Mouse (Mus musculus): ENCODE measurements around the gene Zfpl1. TPM values are rescaled to one million over a fixed set of nuclear protein-coding genes. Genes with fewer than 3 reads are reported as not detected.

Gene Zfpl1
- total RNA-seq, 2 experiments from 2014 or later, result 41.8 to 45.8 TPM

DNA sequence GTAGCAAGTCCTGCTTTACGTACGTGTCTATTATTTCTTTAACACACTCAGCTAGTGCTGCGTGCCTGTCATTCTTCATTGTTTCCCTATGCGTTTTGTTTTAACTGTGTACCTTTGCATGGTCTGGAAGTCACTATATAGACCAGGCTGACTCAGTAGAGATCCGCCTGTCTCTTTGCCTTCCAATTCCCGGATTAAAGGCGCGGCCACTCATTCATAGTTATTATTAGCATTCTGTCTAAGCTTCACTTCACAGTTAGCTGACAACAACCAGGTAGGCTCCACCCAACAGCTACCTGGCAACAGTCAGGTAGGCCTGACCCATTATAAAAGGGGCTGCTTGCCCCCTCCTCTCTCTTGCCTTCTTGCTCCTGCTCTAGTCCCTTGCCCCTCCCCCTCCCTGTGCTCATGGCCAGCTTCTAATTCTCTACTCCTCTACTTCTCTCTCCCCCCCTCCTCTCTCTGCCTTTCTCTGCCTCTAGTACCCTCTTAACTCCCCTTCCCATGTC lies 34.0 kb upstream of the Zfpl1 start:
- Histone ChIP-seq H3K4me3 (peak overlapping the region; percentile 78), H3K27ac (peak overlapping the region; percentile 93)
- intact Hi-C loops (cut with DNase I), result loop anchor here (1.0 to 5.0 kb wide), 2 partner anchors 9 to 36 kb away; partner anchors contain the start of genes Cdca5, Gm28374, Tmem262 and Zfpl1
- DNase-seq (ENCODE audit: extremely low spot score in 1 of 2, low spot score in 2 of 2), result no peak
- TF ChIP-seq CTCF (IDR thresholded peaks at IDR 0.05), result no peak

DNA sequence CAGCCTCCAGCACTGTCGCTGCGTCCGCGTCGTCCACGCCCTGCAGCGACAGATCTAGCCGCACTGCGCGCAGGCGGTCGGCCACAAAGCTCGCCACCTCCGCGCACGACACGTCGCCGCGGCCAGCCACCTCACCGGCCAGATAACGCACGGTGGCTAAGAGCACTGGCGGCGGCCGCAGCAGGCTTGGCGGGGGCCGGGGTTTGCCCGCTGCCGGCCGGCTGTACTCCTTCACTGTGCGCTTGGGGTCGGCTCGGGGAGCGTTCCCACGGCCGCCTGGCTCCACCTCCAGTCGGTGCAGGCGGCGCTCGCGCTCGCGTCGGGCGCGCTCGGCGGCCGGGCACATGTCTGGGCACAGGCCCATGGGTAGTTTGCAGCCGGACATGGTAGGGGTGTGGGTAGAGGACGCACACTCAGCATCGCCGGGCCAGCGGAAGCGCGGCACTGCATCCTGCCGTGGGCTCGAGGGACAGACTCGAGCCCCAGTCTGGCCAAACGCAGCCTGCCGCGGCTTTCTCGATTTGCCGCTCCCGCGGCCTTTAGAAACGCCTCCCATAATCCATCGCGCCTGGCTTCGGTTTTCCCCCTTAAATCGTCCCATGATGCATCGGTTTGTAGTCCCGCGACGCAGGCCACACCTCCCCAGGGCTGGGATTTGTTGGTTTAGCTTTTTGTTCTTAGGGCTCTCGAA lies 33.4 kb upstream of the Zfpl1 start, which contains the start of gene Sac3d1:
Gene Sac3d1, minus strand, starts transcription at position 665 of the 691 bp plus-strand sequence.
- TF ChIP-seq CTCF (IDR thresholded peaks at IDR 0.05), result no peak; the same call in none of the 2 replicates
- intact Hi-C loops (cut with DNase I), result loop anchor here (1.0 to 5.0 kb wide), 2 partner anchors 9 to 36 kb away; partner anchors contain the start of genes Cdca5, Gm28374, Tmem262 and Zfpl1
- peak; percentile 85 to 87 for DNase-seq (ENCODE audit: extremely low spot score in 1 of 2, low spot score in 2 of 2)

GRCm38 (mm10) chr19:6117346-6117985 lies 32.7 kb upstream of the Zfpl1 start:
- DNase-seq (ENCODE audit: extremely low spot score in 1 of 2, low spot score in 2 of 2), result no peak

More for the DNA sequence above, 33.4 kb upstream of the Zfpl1 start, which contains the start of gene Sac3d1:
- Histone ChIP-seq H3K4me3 (peak within 1 kb of the TSS; percentile 78), H3K27ac (peak within 1 kb of the TSS; percentile 93)

GRCm38 (mm10) chr19:6116113-6116850 lies 31.5 kb upstream of the Zfpl1 start:
- no peak for TF ChIP-seq CTCF (IDR thresholded peaks at IDR 0.05)
- intact Hi-C loops (cut with DNase I), result loop anchor here (5.0 kb wide), 1 partner anchor 34 kb away; the partner anchor contains the start of genes Cdca5, Gm28374, Tmem262 and Zfpl1
- Histone ChIP-seq H3K27ac (peak overlapping the region; percentile 7; the same call in 1 of the 2 replicates), H3K4me3 (no peak overlapping the region)
- DNase-seq (ENCODE audit: extremely low spot score in 1 of 2, low spot score in 2 of 2), result peak in 1 of 2 experiments; percentile 29

More at GRCm38 (mm10) chr19:6117346-6117985, 32.7 kb upstream of the Zfpl1 start:
- H3K4me3 ChIP-seq, result peak overlapping the region; percentile 78
- no peak for TF ChIP-seq CTCF (IDR thresholded peaks at IDR 0.05)
- H3K27ac ChIP-seq, result peak overlapping the region; percentile 93
- intact Hi-C loops (cut with DNase I), result loop anchor here (5.0 kb wide), 1 partner anchor 35 kb away; the partner anchor contains the start of genes Cdca5, Gm28374, Tmem262 and Zfpl1

- DNase-seq (ENCODE audit: extremely low spot score in 1 of 2, low spot score in 2 of 2), result no peak
- no peak for TF ChIP-seq CTCF (IDR thresholded peaks at IDR 0.05)
- Histone ChIP-seq H3K4me3 (no peak overlapping the region), H3K27ac (no peak overlapping the region)
- intact Hi-C loops (cut with DNase I), result no loop called here
Measured at GRCm38 (mm10) chr19:6113116-6113515, 28.4 kb upstream of the Zfpl1 start.

- no peak within 1 kb of the TSS for H3K27ac ChIP-seq
- intact Hi-C loops (cut with DNase I), result loop anchor here (5.0 kb wide), 1 partner anchor 212 kb away; no protein-coding TSS in a partner anchor
Measured at GRCm38 (mm10) chr19:6105586-6105985, 20.8 kb upstream of the Zfpl1 start, which contains the start of gene Naaladl1. TSS of gene Naaladl1 (plus strand) at chr19:6105782.

DNA sequence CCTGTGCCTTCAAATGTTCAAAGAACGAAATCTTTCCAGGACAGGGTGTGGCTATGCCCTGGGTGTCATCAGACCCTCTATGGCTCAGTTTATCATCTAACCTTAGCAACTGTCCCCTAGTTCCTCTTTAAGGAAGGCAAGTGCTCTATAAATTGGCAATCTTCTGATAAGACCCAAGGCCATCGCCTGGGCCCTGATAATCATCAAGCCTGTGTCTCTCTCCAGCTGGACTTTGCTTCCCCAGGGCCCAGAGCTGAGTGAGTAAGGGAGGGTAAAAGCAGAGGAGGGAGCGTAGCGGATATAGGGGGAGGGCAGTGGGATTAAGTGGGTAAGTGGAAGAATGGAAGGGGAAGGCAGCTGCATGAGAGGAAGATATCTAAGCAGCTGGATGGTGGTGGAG lies 19.7 kb upstream of the Zfpl1 start:
- no peak for DNase-seq (ENCODE audit: extremely low spot score in 1 of 2, low spot score in 2 of 2)
- no peak overlapping the region for H3K27ac ChIP-seq
- no peak overlapping the region for H3K4me3 ChIP-seq
- no peak for TF ChIP-seq CTCF (IDR thresholded peaks at IDR 0.05)
- intact Hi-C loops (cut with DNase I), result no loop called here

More at GRCm38 (mm10) chr19:6105586-6105985, 20.8 kb upstream of the Zfpl1 start, which contains the start of gene Naaladl1:
- DNase-seq (ENCODE audit: extremely low spot score in 1 of 2, low spot score in 2 of 2), result no peak
- H3K4me3 ChIP-seq, result no peak within 1 kb of the TSS
- no peak for TF ChIP-seq CTCF (IDR thresholded peaks at IDR 0.05)

DNA sequence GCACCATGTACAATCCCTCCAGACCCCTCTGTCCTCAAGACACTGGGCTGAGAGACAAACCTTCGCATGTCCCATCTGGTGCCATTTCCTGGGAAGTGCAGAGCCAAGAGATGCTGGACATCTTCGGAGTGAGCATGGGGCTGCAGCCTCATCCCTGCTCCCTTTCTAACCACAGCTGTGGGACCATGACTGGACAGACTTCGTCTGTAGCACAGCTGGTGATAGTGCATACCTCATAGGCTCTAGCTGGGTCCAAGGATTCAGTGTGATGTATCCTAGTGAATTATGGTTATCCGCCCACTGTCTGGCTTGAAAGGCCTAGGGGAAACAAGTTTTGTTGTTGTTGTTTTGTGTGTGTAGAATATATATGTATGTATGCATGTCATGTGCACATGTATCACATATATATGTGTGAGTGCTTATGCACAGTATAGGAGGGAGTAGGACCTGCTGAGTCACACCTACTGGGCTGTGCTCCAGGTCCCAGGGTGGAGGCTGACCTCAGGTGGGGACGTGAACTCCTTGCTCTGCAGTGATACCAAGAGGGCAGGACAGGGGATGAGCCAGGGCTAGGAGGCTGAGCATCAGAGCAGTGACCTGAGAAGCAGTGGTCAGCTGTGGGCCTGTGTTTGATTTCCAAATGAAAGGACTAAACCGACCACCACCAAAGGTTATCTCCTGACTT lies 17.6 kb upstream of the Zfpl1 start:
- intact Hi-C loops (cut with DNase I), result no loop called here
- no peak for DNase-seq (ENCODE audit: extremely low spot score in 1 of 2, low spot score in 2 of 2)
- Histone ChIP-seq H3K27ac (no peak overlapping the region), H3K4me3 (no peak overlapping the region)
- no peak for TF ChIP-seq CTCF (IDR thresholded peaks at IDR 0.05)

DNA sequence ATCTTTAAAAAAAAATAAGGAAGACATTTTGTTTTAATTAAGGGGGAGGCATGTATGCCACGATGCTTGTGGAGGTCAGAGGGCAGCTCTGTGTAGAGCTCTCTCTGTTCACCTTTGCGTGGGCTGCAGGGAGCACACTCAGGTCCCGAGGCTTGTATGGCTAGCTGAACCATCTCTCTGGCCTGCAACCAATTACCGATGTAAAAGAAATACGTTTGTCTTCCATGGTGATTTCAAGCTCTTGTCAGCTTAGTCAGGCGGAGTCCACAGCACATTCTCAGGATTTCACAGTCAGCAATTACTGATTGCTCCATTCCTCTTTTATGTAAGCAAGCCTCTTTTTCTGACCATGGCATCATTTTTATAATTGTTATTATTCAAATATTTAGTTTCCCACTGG lies 16.4 kb upstream of the Zfpl1 start:
- H3K4me3 ChIP-seq, result no peak overlapping the region
- intact Hi-C loops (cut with DNase I), result no loop called here
- H3K27ac ChIP-seq, result no peak overlapping the region
- no peak for TF ChIP-seq CTCF (IDR thresholded peaks at IDR 0.05)
- no peak for DNase-seq (ENCODE audit: extremely low spot score in 1 of 2, low spot score in 2 of 2)

DNA sequence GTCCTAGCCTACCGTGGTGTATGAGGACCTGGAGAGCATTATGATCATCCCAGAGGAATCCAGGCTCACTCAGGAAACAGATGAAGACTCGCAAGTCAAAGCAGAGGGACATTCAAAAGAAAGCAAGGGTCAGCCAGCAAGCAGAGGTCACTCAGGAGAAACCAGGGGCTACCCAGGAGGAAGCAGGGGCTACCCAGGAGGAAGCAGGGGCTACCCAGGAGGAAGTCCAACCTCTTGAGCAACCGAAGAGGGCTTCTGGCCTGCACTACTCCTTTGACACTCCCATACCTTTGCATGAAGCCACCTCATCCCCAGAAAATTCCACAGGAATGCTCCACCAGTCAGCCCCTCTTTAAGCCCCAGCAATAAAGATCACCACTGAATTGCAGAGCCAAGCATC lies 13.1 kb upstream of the Zfpl1 start:
- Histone ChIP-seq H3K27ac (no peak overlapping the region), H3K4me3 (no peak overlapping the region)
- no peak for TF ChIP-seq CTCF (IDR thresholded peaks at IDR 0.05)
- no peak for DNase-seq (ENCODE audit: extremely low spot score in 1 of 2, low spot score in 2 of 2)
- intact Hi-C loops (cut with DNase I), result no loop called here

DNA sequence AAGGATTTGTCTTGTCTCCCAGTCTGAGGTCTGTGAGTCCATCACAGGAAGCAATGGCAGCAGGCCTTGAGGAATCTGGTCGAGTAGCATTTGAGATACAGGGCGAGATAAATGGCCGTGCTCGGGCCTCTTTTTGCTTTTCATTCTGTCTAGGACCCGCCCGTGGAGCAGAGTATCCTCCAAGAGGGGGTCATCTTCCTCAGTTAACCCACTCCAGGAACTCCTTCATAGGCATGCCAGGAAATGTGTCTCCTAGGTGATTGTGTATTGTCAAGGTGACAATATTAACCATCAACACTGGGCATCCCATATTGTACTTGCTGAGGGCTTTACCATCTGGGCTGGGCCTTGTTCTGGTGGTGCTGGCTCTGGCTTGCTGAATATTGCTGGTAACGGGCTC lies 9.4 kb upstream of the Zfpl1 start, which contains the start of gene AC131692.1:
Gene AC131692.1, plus strand, starts transcription at position 301 of the 400 bp plus-strand sequence.
- Histone ChIP-seq H3K4me3 (no peak within 1 kb of the TSS), H3K27ac (no peak within 1 kb of the TSS)
- no peak for DNase-seq (ENCODE audit: extremely low spot score in 1 of 2, low spot score in 2 of 2)
- intact Hi-C loops (cut with DNase I), result no loop called here
- TF ChIP-seq CTCF (IDR thresholded peaks at IDR 0.05), result no peak

Data from left cerebral cortex, adult 2 months (tissue).